Mouse (Mus musculus) layer of hippocampus, adult 8-10 months (tissue): Measurements from ENCODE around the gene Gpank1. TPM values are rescaled to one million over a fixed set of nuclear protein-coding genes. Genes with fewer than 3 reads are reported as not detected.
A peak's percentile ranks its signal among the peaks of the same experiment; 100 is the strongest.

Source experiments
- DNase-seq, 2 experiments: peaks; one replicate each; pipeline ENCODE4 v3.0.0; 2022; ENCODE audit warnings: low spot score in 2 of 2
- total RNA-seq, 4 experiments: library from RNA; stranded (reverse); gene quantifications; 2 replicates each; pipeline ENCODE4 v1.2.4; 2022

The Gpank1 gene
- total RNA-seq, 4 experiments from 2014 or later, result 17.6 to 19.2 (median 18.0) TPM

GRCm38 (mm10) chr17:35131038-35131437, 9.8 kb downstream of the Gpank1 start:
- DNase-seq, result no peak

DNA sequence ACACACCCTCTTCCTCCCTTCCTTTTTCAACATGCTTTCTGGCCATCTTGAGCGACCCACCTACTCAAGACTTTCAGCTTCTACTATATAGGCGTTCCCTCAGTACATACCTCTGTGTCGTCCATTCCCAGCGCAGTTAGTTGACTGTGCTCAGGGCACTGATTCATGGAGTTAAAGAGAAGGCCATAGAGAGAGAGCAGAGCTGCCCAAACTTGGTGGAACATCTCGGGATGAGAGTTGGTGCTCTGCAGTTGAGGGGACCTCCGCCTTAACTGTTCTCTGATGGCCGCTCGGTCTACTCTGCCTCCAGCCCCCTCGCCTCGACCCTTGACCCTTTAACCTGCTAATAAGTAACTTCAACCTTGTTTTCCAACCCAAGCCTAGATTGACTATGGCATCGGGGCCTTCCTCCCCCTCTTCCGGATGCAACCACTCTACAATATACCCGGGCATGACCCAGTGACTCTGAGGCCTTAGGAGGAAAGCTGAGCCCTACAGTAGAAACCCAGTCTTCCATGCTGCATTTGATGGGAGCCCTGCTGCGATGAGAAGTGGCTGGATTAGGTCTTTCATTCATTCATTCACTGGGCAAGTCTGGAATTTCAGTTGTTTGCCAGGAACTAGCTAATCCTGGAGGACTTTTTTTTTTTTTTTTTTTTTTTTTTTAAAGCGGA, 10.4 kb downstream of the Gpank1 start, which contains the start of gene Apom:
Apom (minus strand) TSS at position 551 of the 674 bp plus-strand sequence.
- DNase-seq, result no peak

DNA sequence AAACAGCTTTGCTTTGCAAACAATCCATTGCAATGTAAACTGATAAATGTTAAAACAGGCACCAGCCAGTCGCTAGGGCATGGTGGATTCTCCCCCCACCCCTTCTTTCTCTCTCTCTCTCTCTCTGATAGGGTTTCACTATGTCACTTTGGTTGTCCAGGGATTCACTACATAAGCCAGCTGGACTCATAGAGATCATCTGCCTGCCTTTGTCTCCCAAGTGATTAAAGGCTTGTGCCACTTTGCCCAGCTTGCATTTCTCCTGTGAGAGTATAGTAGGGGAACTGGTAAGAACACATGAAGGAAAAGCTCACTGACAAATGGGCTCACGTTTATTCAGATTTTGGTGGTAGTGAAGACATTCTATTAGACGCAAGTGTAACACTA, 10.9 kb downstream of the Gpank1 start:
- DNase-seq, result no peak

DNA sequence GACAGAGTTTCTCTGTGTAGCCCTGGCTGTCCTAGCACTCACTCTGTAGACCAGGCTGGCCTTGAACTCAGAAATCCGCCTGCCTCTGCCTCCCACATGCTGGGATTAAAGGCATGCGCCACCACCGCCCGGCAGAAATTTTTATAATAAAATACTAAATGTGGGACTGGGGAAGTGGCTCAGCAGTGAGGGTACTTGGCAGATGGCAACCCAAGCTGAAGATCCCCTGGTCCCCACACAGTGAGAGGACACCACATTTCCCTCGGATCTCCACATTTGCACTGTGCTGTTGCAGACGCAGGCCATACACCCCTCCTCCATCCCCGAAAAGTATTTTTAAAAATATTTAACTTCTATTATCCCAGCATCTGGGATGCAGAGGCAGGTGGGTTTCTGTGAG, 12.3 kb downstream of the Gpank1 start:
- no peak for DNase-seq

GRCm38 (mm10) chr17:35134801-35135590, 13.7 kb downstream of the Gpank1 start, which contains the start of gene Bag6:
Gene Bag6 (plus strand): TSS chr17:35135178.
- DNase-seq, result peak; percentile 90 to 95

DNA sequence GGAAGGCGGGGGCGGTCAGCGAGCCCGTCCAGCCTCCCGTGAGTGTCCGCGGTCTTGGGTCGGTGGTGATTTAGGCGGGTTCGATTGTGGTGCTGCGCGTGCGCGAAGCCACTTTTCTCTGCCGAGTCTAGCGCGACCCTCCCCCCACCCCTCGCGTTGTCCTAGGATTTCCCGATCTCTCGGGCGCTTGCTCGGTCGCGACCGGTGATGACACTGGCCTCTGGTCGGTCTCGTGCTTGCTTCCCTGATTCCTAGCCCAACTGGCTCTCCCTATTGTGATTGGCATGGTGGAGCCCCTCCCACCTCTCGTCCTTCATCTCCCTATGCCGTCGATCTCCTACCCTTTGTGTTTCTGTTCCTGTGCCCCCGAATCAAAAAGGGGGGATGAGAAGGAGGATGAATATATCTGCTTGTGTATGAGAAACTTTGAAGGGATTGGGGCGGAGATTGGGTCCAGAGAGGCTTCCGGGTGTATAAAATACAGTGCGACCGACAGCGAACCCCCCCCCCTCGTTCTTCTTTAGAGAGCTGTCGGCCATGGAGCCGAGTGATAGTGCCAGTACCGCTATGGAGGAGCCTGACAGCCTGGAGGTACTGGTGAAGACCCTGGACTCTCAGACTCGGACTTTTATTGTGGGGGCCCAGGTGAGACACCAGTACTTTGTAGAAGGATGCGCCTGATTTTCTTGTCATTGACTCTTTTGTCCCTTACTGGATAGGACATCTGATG, 14.5 kb downstream of the Gpank1 start:
- peak in 1 of 2 experiments; percentile 56 for DNase-seq

GRCm38 (mm10) chr17:35139269-35139668, 18.0 kb downstream of the Gpank1 start:
- DNase-seq, result no peak

DNA sequence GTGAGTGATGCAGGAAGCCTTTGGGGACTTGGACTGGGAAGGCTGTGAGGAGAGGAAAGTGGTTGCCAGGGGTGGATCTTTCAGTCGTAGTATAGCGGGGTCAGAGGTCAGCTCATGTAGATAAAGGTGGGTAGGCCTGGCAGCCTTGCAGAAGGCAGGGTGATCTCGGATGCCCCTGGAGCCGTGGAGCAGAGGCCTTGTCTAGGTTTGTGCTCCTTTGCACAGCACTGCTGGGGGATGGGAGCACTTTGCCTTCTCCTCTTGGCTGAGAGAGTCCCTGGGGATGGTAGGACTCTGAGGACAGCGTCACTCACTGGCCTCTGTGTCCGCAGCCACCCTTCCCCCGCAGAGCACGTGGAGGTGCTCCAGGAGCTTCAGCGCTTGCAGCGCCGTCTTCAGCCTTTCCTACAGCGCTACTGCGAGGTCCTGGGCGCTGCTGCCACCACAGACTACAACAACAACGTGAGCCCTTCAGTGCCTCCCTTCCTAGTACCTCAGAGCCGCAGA, 19.3 kb downstream of the Gpank1 start:
- no peak for DNase-seq

DNA sequence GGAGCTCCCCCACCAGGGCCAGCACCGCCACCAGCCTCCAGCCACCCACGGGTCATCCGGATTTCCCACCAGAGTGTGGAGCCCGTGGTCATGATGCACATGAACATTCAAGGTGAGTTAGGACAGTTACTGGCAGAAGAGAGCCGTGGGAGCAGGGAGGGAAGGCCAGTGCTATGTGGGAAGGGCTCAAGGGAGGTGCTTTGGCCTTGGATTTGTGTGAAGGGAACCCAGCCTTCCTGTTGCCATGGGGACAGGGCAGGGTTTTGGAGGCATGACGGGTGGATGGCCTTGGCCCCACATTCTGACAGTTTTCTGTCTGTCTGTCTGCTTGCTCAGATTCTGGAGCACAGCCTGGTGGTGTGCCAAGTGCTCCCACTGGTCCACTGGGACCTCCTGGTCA, 20.7 kb downstream of the Gpank1 start:
- no peak for DNase-seq

GRCm38 (mm10) chr17:35146139-35146538, 24.9 kb downstream of the Gpank1 start:
- no peak for DNase-seq

DNA sequence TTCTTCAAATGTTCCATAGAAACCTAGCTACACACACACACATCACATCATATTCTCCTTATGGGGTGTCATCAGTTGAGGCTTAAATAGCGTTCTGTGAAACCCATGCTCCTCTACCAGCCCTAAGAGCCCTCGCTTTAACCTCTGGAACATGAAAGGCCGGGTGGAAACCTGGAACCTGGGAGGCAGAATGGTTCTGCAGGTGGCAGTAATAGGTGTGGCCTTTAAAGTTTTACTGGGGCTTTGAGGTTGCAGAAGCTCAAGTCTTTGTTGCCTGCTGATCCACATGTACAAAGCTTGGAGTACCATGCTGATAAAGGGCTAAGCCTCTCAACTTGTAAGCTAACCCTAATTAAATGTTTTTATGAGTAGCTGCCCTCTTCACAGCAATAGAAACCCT, 26.1 kb downstream of the Gpank1 start:
- no peak for DNase-seq

DNA sequence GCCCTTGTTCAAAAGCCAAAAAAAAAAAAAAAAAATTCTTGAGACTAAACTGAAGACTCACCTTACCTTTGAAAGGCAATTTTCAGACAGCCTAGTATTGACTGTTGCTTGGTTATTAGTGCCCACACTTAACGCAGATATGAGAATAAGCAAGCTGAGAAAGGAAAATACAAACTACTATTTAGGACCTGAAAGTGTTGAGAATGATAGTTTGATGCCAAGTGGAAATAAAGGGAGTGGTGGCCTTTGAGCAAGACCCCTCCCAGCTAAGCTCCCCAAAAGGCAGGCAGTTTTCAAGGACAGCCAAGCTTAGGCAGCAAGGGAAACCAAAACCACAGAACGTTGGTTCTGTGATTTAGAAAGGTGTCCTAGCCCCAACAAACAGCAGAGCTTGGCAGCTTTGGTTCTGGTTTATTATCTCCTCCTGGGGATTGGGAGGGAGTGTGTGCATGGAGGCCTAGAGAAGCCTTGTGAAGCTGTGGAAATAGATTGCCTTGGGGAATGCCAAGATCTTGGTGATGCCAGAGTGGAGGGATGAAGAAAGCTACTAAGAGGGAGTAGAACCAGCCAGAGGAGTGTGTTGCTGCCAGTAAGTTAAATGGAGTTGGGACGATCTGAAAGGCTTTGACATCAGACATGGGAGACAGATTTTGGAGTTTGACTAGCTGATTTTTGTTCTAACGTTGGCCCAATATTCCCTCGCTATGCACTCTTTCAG, 26.8 kb downstream of the Gpank1 start:
- DNase-seq, result no peak

DNA sequence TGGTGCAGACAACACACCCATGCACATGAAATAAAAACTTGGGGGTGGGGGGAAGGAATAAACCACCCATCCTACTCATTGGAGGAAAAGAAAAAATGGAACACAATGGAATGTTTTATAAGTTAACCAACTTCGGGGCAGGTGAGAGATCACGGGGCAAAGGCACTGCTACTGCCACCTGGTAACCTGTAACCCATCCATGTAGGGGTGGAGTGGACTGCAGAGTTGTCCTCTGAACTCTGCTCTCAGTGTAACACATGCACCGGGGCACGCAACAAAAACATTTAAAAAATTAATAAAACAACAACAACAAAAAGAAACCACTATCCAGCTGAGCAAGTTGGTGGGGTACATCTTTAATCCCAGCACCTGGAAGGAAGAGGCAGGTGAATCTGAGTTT, 30.9 kb downstream of the Gpank1 start:
- no peak for DNase-seq

DNA sequence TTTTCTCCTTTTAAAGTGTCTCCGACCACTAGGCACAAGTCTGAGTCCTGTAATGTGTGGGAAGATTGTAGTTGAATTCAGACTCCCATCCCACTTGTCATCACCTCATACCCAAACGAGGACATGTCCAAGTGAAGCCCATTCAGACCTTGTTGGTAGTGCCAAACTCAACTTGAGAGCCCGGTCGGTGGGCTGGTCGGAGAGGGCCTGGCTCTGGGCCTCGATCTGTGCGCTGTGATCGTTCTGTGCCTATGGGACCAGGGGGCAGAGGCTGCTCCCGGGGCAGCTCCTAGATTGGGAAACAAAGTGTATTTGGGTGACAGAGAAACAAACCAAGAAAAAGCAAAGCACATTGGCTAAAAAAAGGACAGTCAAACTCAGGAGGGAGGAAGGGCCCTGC, 31.8 kb downstream of the Gpank1 start:
- no peak for DNase-seq

DNA sequence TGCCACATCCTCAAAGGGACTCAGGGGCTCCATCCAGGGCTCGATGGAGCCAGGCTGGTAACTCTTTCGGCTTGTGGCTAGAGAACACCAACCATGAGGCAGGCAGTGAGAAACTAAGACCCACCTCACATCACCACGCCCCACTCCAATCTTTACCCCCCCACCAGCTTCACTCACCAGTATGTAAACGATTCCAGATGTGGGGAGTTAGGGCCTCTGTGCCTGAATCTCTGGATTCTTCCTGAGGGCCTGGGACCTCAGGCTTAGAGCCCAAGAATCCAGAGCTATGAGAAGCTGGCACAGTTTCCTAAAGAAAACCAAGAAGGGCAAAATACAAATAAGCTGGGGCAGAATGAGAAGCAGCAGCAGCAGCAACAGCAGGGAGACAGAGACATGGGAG, 32.7 kb downstream of the Gpank1 start:
- no peak for DNase-seq

DNA sequence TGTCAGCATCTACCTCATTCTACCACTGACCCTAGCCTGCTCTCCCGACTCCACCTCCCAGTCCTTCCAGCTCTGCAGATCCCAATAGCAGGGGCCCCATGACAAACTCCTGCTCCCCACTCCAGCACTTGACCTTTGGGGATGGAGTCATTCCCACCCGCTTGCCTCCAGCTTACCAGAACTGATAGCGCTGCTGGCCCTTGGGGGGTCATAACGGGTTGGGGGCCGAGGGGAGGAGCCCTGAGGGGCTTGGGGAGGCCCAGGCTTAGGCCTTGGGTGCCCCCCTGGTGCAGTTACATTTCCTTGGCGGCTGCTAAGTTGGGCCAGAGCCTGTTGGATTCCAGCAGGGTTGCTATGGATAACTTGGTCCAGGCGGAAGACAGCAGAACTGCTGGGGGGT, 33.4 kb downstream of the Gpank1 start:
- no peak for DNase-seq

DNA sequence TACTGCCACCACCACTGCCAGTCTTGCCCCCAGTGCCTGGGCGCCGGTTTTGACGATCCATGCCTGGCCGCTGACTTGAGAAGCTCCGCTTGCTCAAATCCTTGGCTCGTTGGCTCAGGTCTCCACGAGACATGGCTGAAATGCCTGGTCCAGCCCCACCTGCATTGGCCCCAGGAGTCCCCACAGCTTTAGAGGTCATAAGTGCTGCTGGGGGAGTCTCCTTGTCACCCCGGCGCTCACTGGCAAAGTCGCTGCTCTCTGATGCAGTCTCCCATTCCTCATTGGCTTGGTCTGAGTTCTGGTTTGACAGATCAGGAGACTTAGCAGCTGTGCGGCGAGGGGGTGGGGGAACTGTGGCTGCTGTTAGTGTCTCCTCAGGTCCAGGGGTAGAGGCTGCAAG, 34.2 kb downstream of the Gpank1 start:
- DNase-seq, result no peak

- no peak for DNase-seq
Observed at GRCm38 (mm10) chr17:35156461-35157200, 35.4 kb downstream of the Gpank1 start.

GRCm38 (mm10) chr17:35157254-35157653, 36.0 kb downstream of the Gpank1 start:
- DNase-seq, result no peak

DNA sequence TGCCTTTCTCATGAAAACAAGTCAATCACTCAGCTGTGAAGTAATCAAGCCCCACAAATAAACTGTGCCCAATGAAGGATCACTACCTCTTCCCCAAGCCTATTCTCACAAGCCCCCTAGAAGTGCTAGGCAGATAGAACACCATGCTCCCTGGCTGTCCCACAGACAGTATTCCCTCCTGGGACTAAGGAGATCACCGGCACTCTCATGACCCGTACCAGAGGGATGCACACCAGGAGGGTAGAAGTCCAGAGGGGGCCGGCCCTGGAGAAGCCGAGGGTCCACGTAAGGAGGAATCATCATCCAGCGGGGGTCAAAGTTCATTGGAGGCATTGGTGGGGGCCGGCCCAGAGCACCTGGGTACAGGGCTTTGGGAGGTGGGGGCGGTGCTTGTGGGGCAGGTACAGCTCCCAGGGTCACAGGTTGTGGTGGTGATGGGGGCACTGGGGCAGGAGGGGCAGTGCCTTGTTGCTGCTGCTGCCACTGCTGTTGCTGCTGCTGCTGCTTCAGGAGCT, 36.5 kb downstream of the Gpank1 start:
- DNase-seq, result no peak
